ENCODE assay signal across 23 mouse cellular contexts in the genomic region with DNA sequence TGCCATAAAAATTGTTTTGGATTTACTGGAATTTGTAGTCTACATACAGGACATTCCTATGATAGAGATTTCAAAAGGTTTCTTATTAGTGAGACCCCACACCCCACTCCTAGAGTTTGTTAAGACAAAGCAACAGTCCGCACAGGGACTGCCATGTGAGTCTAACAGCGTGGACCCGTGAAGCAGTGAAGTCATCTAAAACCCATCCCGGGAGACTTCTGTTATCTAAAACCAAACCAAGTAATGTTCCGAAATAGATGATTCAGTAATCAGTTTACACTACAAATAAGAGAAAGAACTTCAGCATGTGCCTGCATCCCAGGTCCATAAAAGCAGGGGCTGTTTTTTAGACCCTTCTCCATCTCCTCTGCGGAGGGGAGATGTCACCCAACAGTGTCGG.
"Had no signal": no experiment of that assay in that cellular context is flagged by ENCODE, and none has a peak within 500 bp of the region (broad histone marks: within the 10 kb centered on the region; RNA-seq: fewer than 3 reads in every experiment).

No protein-coding gene starts in this region.

- H3K27me3 ChIP-seq: limb, embryonic 12.5 days; limb, embryonic 15.5 days; liver, embryonic 12.5 days; liver, embryonic 15.5 days; midbrain, embryonic 12.5 days; midbrain, embryonic 15.5 days; neural tube, embryonic 12.5 days; neural tube, embryonic 15.5 days; stomach, embryonic 15.5 days had no signal

- H3K4me3 ChIP-seq: limb, embryonic 12.5 days; limb, embryonic 15.5 days; liver, embryonic 12.5 days; liver, embryonic 15.5 days; midbrain, embryonic 12.5 days; midbrain, embryonic 15.5 days; neural tube, embryonic 12.5 days; neural tube, embryonic 15.5 days; stomach, embryonic 15.5 days had no signal

- H3K36me3 ChIP-seq: limb, embryonic 12.5 days; limb, embryonic 15.5 days; liver, embryonic 12.5 days; liver, embryonic 15.5 days; midbrain, embryonic 12.5 days; midbrain, embryonic 15.5 days; neural tube, embryonic 12.5 days; neural tube, embryonic 15.5 days; stomach, embryonic 15.5 days had no signal

- H3K27ac ChIP-seq: limb, embryonic 12.5 days; limb, embryonic 15.5 days; liver, embryonic 12.5 days; liver, embryonic 15.5 days; midbrain, embryonic 12.5 days; midbrain, embryonic 15.5 days; neural tube, embryonic 12.5 days; neural tube, embryonic 15.5 days; stomach, embryonic 15.5 days had no signal

- H3K9me3 ChIP-seq: limb, embryonic 12.5 days; limb, embryonic 15.5 days; liver, embryonic 12.5 days; liver, embryonic 15.5 days; midbrain, embryonic 12.5 days; midbrain, embryonic 15.5 days; neural tube, embryonic 12.5 days; neural tube, embryonic 15.5 days; stomach, embryonic 15.5 days had no signal

- H3K9ac ChIP-seq: limb, embryonic 12.5 days; limb, embryonic 15.5 days; liver, embryonic 12.5 days; liver, embryonic 15.5 days; midbrain, embryonic 12.5 days; midbrain, embryonic 15.5 days; neural tube, embryonic 12.5 days; neural tube, embryonic 15.5 days; stomach, embryonic 15.5 days had no signal

- H3K4me1 ChIP-seq: midbrain, embryonic 15.5 days; neural tube, embryonic 15.5 days had no signal

- H3K4me2 ChIP-seq: limb, embryonic 12.5 days; limb, embryonic 15.5 days; midbrain, embryonic 12.5 days; midbrain, embryonic 15.5 days; neural tube, embryonic 12.5 days; neural tube, embryonic 15.5 days; stomach, embryonic 15.5 days had no signal

- DNase-seq: kidney, adult 18-20 months; kidney, adult 9 months; kidney, postnatal 14 days; kidney, postnatal 4 days; left cerebral cortex, postnatal 4 days; lung, adult 18-20 months; lung, postnatal 4 days; right cerebral cortex, adult 18-20 months; right cerebral cortex, postnatal 14 days; right cerebral cortex, postnatal 4 days; spleen, adult 18-20 months; thymus, adult 2 months; thymus, postnatal 14 days; thymus, postnatal 4 days had no signal

- ATAC-seq: liver, embryonic 12.5 days; midbrain, embryonic 15.5 days had no signal
